Mouse (Mus musculus) hindbrain, embryonic 16.5 days (tissue): ENCODE measurements at regions not wholly inside any gene's neighbourhood (a gene's known extent, or its start where the extent isn't known, plus 50 kb on each side); places are given as distances from the start of the nearest gene placed in this dataset.

Experiments used
- ATAC-seq: fragments of 200-750 bp; cut with Nextera tagmentation; 2 replicates; pipeline ENCODE4 v1.8.0; 2017; ENCODE audit warnings: moderate TSS enrichment, moderate library complexity
- H3K27ac ChIP-seq: fragments of 300-500 bp; sonication (generic); 2 replicates; pipeline ENCODE4 v1.5.1; 2014; ENCODE audit warnings: low read depth, mild to moderate bottlenecking, control low read depth, low read length, moderate library complexity
- H3K27me3 ChIP-seq: fragments of 300-500 bp; sonication (generic); replicated peaks from 2 replicates; pipeline ENCODE4 v1.6.1; 2014; ENCODE audit warnings: low read length; ENCODE audit not compliant: control insufficient read depth, insufficient read depth
- H3K36me3 ChIP-seq: fragments of 300-500 bp; sonication (generic); 2 replicates; pipeline ENCODE4 v1.6.1; 2014; ENCODE audit warnings: mild to moderate bottlenecking, low read length, moderate library complexity, mixed read lengths; ENCODE audit not compliant: control insufficient read depth, insufficient read depth
- H3K4me1 ChIP-seq: fragments of 300-500 bp; sonication (generic); 2 replicates; pipeline ENCODE4 v1.6.1; 2014; ENCODE audit warnings: low read depth, low read length; ENCODE audit not compliant: control insufficient read depth, insufficient read depth
- H3K4me2 ChIP-seq: fragments of 300-500 bp; sonication (generic); 2 replicates; pipeline ENCODE4 v1.6.1; 2014; ENCODE audit warnings: mild to moderate bottlenecking, low read length, control low read depth, moderate library complexity
- H3K4me3 ChIP-seq: fragments of 300-500 bp; sonication (generic); 2 replicates; pipeline ENCODE4 v1.5.1; 2014; ENCODE audit warnings: mild to moderate bottlenecking, low read length, control low read depth, moderate library complexity
- H3K9ac ChIP-seq: fragments of 300-500 bp; sonication (generic); 2 replicates; pipeline ENCODE4 v1.6.1; 2014; ENCODE audit warnings: low read depth, mild to moderate bottlenecking, control low read depth, low read length, moderate library complexity
- H3K9me3 ChIP-seq: fragments of 300-500 bp; sonication (generic); 2 replicates; pipeline ENCODE4 v1.6.1; 2014; ENCODE audit warnings: mild to moderate bottlenecking, low read length, moderate library complexity; ENCODE audit not compliant: control insufficient read depth
- WGBS: fragments of 180-500 bp; shearing (Covaris S2); extraction: QIAGEN DNeasy Blood & Tissue Kit; methylation state at CpG from one replicate; pipeline ENCODE4 v1.1.7; 2014; 5-methylcytosine and 5-hydroxymethylcytosine counted together

- no peaks in the 10 kb centered on the region for H3K27me3 ChIP-seq
- H3K36me3 ChIP-seq: no peaks in the 10 kb centered on the region
- 84% methylated on average over 10 of the region's 10 CpGs for WGBS
- no peaks in the 10 kb centered on the region; the same call in 1 of the 2 replicates for H3K9me3 ChIP-seq
- no peak overlapping the region for H3K27ac ChIP-seq
- H3K9ac ChIP-seq: no peak overlapping the region
- no peak overlapping the region for H3K4me2 ChIP-seq
- no peak for ATAC-seq
- no peaks in the 10 kb centered on the region for H3K4me1 ChIP-seq
- H3K4me3 ChIP-seq: no peak overlapping the region
These were observed 539.2 kb downstream of the Gm19410 start for GRCm38 (mm10) chr8:36304809-36305208.

- H3K9ac ChIP-seq: no peak overlapping the region
- no peak overlapping the region for H3K4me2 ChIP-seq
- no peak for ATAC-seq
- H3K9me3 ChIP-seq: no peaks in the 10 kb centered on the region; the same call in 1 of the 2 replicates
- H3K4me1 ChIP-seq: no peaks in the 10 kb centered on the region
- H3K36me3 ChIP-seq: no peaks in the 10 kb centered on the region
- WGBS: 88% methylated on average over 4 of the region's 4 CpGs
- no peak overlapping the region for H3K27ac ChIP-seq
- H3K27me3 ChIP-seq: no peaks in the 10 kb centered on the region
- no peak overlapping the region for H3K4me3 ChIP-seq
These were observed 540.7 kb downstream of the Gm19410 start for GRCm38 (mm10) chr8:36306336-36306735.

GRCm38 (mm10) chr8:36307496-36307895, 541.9 kb downstream of the Gm19410 start:
- ATAC-seq: no peak
- Histone ChIP-seq H3K4me2 (no peak overlapping the region), H3K9me3 (no peaks in the 10 kb centered on the region; the same call in 1 of the 2 replicates), H3K9ac (no peak overlapping the region), H3K36me3 (no peaks in the 10 kb centered on the region), H3K4me3 (no peak overlapping the region), H3K27me3 (no peaks in the 10 kb centered on the region), H3K4me1 (no peaks in the 10 kb centered on the region), H3K27ac (no peak overlapping the region)
- WGBS: 92% methylated on average over 8 of the region's 8 CpGs

GRCm38 (mm10) chr8:36308056-36308455, 542.5 kb downstream of the Gm19410 start:
- Histone ChIP-seq H3K4me3 (no peak overlapping the region), H3K9ac (no peak overlapping the region), H3K4me2 (no peak overlapping the region), H3K27me3 (no peaks in the 10 kb centered on the region), H3K27ac (no peak overlapping the region), H3K36me3 (no peaks in the 10 kb centered on the region), H3K9me3 (no peaks in the 10 kb centered on the region; the same call in 1 of the 2 replicates), H3K4me1 (no peaks in the 10 kb centered on the region)
- WGBS: 69% methylated on average over 2 of the region's 2 CpGs
- ATAC-seq: no peak

GRCm38 (mm10) chr8:36309326-36309725, 543.7 kb downstream of the Gm19410 start:
- 92% methylated on average over 6 of the region's 6 CpGs for WGBS
- Histone ChIP-seq H3K4me1 (no peaks in the 10 kb centered on the region), H3K4me3 (no peak overlapping the region), H3K27me3 (no peaks in the 10 kb centered on the region), H3K27ac (no peak overlapping the region), H3K36me3 (no peaks in the 10 kb centered on the region), H3K4me2 (no peak overlapping the region), H3K9ac (no peak overlapping the region), H3K9me3 (no peaks in the 10 kb centered on the region; the same call in 1 of the 2 replicates)
- no peak for ATAC-seq

- Histone ChIP-seq H3K4me2 (peak overlapping the region; percentile 2; the same call in 1 of the 2 replicates), H3K27me3 (no peaks in the 10 kb centered on the region), H3K36me3 (no peaks in the 10 kb centered on the region), H3K27ac (no peak overlapping the region), H3K4me3 (no peak overlapping the region), H3K4me1 (no peaks in the 10 kb centered on the region), H3K9ac (no peak overlapping the region), H3K9me3 (no peaks in the 10 kb centered on the region; the same call in 1 of the 2 replicates)
- peak; percentile 82 for ATAC-seq
- WGBS: 64% methylated on average over 10 of the region's 10 CpGs
These were observed 544.4 kb downstream of the Gm19410 start for GRCm38 (mm10) chr8:36309952-36310351.

DNA sequence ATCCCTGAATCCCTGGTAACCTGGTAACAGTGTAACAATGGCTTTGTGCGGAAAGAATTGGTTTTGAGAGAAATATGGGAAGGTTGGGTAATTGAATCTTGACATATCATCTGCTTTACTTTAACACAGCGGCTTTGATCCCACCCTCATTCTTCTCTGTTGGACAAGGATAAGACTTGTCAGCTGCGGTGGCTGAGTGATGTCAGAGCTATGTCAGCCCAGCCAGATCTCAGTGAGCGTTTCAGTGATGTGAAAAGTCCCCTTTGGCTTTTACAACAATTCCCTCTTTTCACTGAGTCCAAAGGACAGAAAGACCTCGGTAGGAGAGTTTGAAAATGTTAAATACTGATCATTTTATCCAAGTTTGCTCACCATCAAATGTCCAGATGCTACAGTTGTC, 546.1 kb downstream of the Gm19410 start:
- Histone ChIP-seq H3K4me2 (no peak overlapping the region), H3K9ac (no peak overlapping the region), H3K4me3 (no peak overlapping the region), H3K9me3 (no peaks in the 10 kb centered on the region; the same call in 1 of the 2 replicates), H3K27me3 (no peaks in the 10 kb centered on the region), H3K36me3 (no peaks in the 10 kb centered on the region), H3K27ac (no peak overlapping the region), H3K4me1 (no peaks in the 10 kb centered on the region)
- 67% methylated on average over 5 of the region's 5 CpGs for WGBS
- no peak for ATAC-seq

GRCm38 (mm10) chr8:36312963-36313362, 547.4 kb downstream of the Gm19410 start:
- Histone ChIP-seq H3K4me1 (no peaks in the 10 kb centered on the region), H3K4me3 (no peak overlapping the region), H3K9me3 (no peaks in the 10 kb centered on the region), H3K4me2 (no peak overlapping the region), H3K27ac (no peak overlapping the region), H3K36me3 (no peaks in the 10 kb centered on the region), H3K9ac (no peak overlapping the region), H3K27me3 (no peaks in the 10 kb centered on the region)
- no peak for ATAC-seq
- WGBS: 84% methylated on average over 3 of the region's 3 CpGs

DNA sequence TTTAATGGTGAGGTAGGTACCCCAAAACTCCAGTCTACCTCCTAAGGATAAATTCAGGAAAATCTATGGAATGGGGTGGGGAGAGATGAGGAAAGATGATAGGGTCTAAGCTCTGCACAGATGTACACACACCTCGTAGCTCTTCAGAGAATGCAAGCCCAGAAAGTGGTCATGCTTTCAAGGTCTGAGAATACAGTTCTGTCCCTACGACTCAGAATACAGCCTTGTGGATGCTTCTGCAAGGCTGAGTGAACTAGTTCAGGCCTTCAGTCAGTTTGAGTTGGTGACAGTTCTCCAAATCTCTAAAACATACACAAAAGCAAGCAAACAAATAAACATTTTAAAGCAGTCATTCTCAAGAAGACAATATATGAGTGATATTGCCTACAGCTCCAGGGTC, 552.8 kb downstream of the Gm19410 start:
- H3K27me3 ChIP-seq: no peaks in the 10 kb centered on the region
- H3K9me3 ChIP-seq: no peaks in the 10 kb centered on the region
- no peak overlapping the region for H3K4me2 ChIP-seq
- 86% methylated on average over 2 of the region's 2 CpGs for WGBS
- no peaks in the 10 kb centered on the region for H3K4me1 ChIP-seq
- ATAC-seq: no peak
- no peak overlapping the region for H3K9ac ChIP-seq
- H3K4me3 ChIP-seq: no peak overlapping the region
- no peaks in the 10 kb centered on the region for H3K36me3 ChIP-seq
- no peak overlapping the region for H3K27ac ChIP-seq

DNA sequence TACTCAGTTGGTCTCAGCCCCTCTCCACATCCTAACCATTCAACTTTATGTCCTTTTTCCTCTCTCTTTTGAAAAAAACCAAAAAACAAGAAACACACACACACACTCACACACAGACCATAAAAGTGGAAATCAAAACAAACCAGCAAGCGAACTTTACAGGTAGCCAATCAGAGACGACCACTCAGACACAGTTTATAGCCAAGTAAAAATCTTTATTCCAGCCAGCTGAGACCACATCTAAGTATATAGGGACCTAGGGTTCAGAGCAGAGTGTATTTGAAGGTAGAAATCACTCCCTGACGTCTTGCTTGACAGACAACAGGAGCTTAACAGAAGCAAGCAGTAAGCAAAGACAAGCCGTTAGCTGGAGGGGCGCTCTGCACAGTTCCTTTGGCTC, 553.3 kb downstream of the Gm19410 start:
- H3K27me3 ChIP-seq: no peaks in the 10 kb centered on the region
- 77% methylated on average over 5 of the region's 5 CpGs for WGBS
- H3K4me3 ChIP-seq: no peak overlapping the region
- H3K9me3 ChIP-seq: no peaks in the 10 kb centered on the region
- H3K4me2 ChIP-seq: no peak overlapping the region
- no peak overlapping the region for H3K27ac ChIP-seq
- no peak overlapping the region for H3K9ac ChIP-seq
- no peak for ATAC-seq
- no peaks in the 10 kb centered on the region for H3K4me1 ChIP-seq
- H3K36me3 ChIP-seq: no peaks in the 10 kb centered on the region
